Comparison of ENCODE assay signal across 11 mouse cellular contexts in genomic region chr12:107953044-107953684, GRCm38 (mm10). TPM values are rescaled to one million over a fixed set of nuclear protein-coding genes. Genes with fewer than 3 reads are reported as not detected.
DNase-seq lines count a peak whose midpoint lies in the region; ATAC-seq lines count a peak whose summit lies in the region.
"Had no signal": no experiment of that assay in that cellular context is flagged by ENCODE, and none has a peak within 500 bp of the region (broad histone marks: within the 10 kb centered on the region; RNA-seq: fewer than 3 reads in every experiment).

No protein-coding gene starts in this region.

- H3K4me1 ChIP-seq in hindbrain, embryonic 12.5 days, result peaks cover 57% of the 10 kb centered on the region
- H3K4me1 ChIP-seq in hindbrain, embryonic 10.5 days (replicated peaks), result peaks cover 30% of the 10 kb centered on the region
- H3K4me1 ChIP-seq in embryonic facial prominence, embryonic 14.5 days (ENCODE audit: control insufficient read depth, insufficient read depth, low read length), result peaks cover 61% of the 10 kb centered on the region
- H3K4me1 ChIP-seq in limb, embryonic 12.5 days (replicated peaks), result peaks cover 68% of the 10 kb centered on the region
- H3K4me1 ChIP-seq: megakaryocyte, embryonic 14.5 days had no signal

- H3K27ac ChIP-seq in hindbrain, embryonic 12.5 days, result peak overlapping the region; percentile 64
- H3K27ac ChIP-seq in hindbrain, embryonic 10.5 days, result no peak overlapping the region; the same call in 1 of the 2 replicates
- H3K27ac ChIP-seq in embryonic facial prominence, embryonic 14.5 days (replicated peaks; ENCODE audit: low read depth, low read length), result peak overlapping the region; percentile 64
- H3K27ac ChIP-seq in limb, embryonic 12.5 days, result peak overlapping the region; percentile 84

- no peak overlapping the region for H3K4me3 ChIP-seq in hindbrain, embryonic 12.5 days
- no peak overlapping the region for H3K4me3 ChIP-seq in hindbrain, embryonic 10.5 days
- 0 out of 2 replicates have a peak overlapping the region, but pooled peaks have one; percentile 2 for H3K4me3 ChIP-seq in embryonic facial prominence, embryonic 14.5 days (ENCODE audit: low read depth, low read length)
- peak overlapping the region; percentile 19 for H3K4me3 ChIP-seq in limb, embryonic 12.5 days (replicated peaks)
- H3K4me3 ChIP-seq: megakaryocyte, embryonic 14.5 days had no signal

- no peaks in the 10 kb centered on the region for H3K27me3 ChIP-seq in hindbrain, embryonic 12.5 days
- peaks cover 4% of the 10 kb centered on the region; the same call in 1 of the 2 replicates for H3K27me3 ChIP-seq in hindbrain, embryonic 10.5 days (ENCODE audit: insufficient read depth, poor library complexity, severe bottlenecking)
- H3K27me3 ChIP-seq in embryonic facial prominence, embryonic 14.5 days (replicated peaks; ENCODE audit: control insufficient read depth, insufficient read depth, low read length), result no peaks in the 10 kb centered on the region
- H3K27me3 ChIP-seq in limb, embryonic 12.5 days, result no peaks in the 10 kb centered on the region
- H3K27me3 ChIP-seq: megakaryocyte, embryonic 14.5 days had no signal

- ATAC-seq in hindbrain, embryonic 12.5 days (ENCODE audit: low FRiP score), result no peak
- ATAC-seq in embryonic facial prominence, embryonic 14.5 days (ENCODE audit: low read depth), result no peak
- ATAC-seq in limb, embryonic 12.5 days (ENCODE audit: insufficient number of reproducible peaks, insufficient read depth, low FRiP score, low TSS enrichment, low read depth), result no peak
- no peak for ATAC-seq in erythroid progenitor cell, adult 5-6 weeks (replicated peaks; ENCODE audit: low FRiP score, poor library complexity, severe bottlenecking)

- H3K36me3 ChIP-seq in hindbrain, embryonic 12.5 days, result no peaks in the 10 kb centered on the region
- H3K36me3 ChIP-seq in hindbrain, embryonic 10.5 days, result no peaks in the 10 kb centered on the region
- H3K36me3 ChIP-seq in embryonic facial prominence, embryonic 14.5 days (ENCODE audit: control insufficient read depth, insufficient read depth, low read length), result no peaks in the 10 kb centered on the region
- no peaks in the 10 kb centered on the region for H3K36me3 ChIP-seq in limb, embryonic 12.5 days

- H3K9ac ChIP-seq in hindbrain, embryonic 12.5 days, result no peak overlapping the region
- H3K9ac ChIP-seq in embryonic facial prominence, embryonic 14.5 days (ENCODE audit: low read depth, low read length), result no peak overlapping the region
- 0 out of 2 replicates have a peak overlapping the region, but pooled peaks have one; percentile 8 for H3K9ac ChIP-seq in limb, embryonic 12.5 days (replicated peaks)

- DNase-seq in hindbrain, embryonic 10.5 days (ENCODE audit: low spot score), result no peak
- DNase-seq in CD4-positive, CD25-positive, alpha-beta regulatory T cell, adult 2 months (ENCODE audit: low read depth, low spot score), result peak; percentile 62
- no peak for DNase-seq in embryonic facial prominence, embryonic 14.5 days (ENCODE audit: low spot score)
- no peak for DNase-seq in right cerebral cortex, postnatal 10 days (ENCODE audit: low spot score in 2 of 2)
- no peak for DNase-seq in urinary bladder, adult 2 months (ENCODE audit: low spot score)
- DNase-seq: left cerebral cortex, postnatal 4 days; thymus, adult 18-20 months had no signal

- peak overlapping the region; percentile 21; the same call in 1 of the 2 replicates for H3K4me2 ChIP-seq in hindbrain, embryonic 12.5 days (replicated peaks)
- peak overlapping the region; percentile 40 for H3K4me2 ChIP-seq in embryonic facial prominence, embryonic 14.5 days (ENCODE audit: low read depth, low read length)
- peak overlapping the region; percentile 55 for H3K4me2 ChIP-seq in limb, embryonic 12.5 days

- H3K9me3 ChIP-seq in hindbrain, embryonic 12.5 days (replicated peaks), result no peaks in the 10 kb centered on the region
- no peaks in the 10 kb centered on the region for H3K9me3 ChIP-seq in hindbrain, embryonic 10.5 days
- no peaks in the 10 kb centered on the region for H3K9me3 ChIP-seq in embryonic facial prominence, embryonic 14.5 days (ENCODE audit: control insufficient read depth, low read length)
- H3K9me3 ChIP-seq in limb, embryonic 12.5 days, result no peaks in the 10 kb centered on the region

- 88% methylated on average over 16 of the region's 16 CpGs for WGBS in hindbrain, embryonic 12.5 days
- 94% methylated on average over 16 of the region's 16 CpGs for WGBS in hindbrain, embryonic 10.5 days
- 69% methylated on average over 16 of the region's 16 CpGs for WGBS in embryonic facial prominence, embryonic 14.5 days
- WGBS in limb, embryonic 12.5 days, result 85% methylated on average over 16 of the region's 16 CpGs

RNA-seq across cellular contexts. Expression of gene Bcl11b, which starts 50.2 kb away (rescaled TPM):
- 25.9 and 37.1 TPM in 2 replicates for polyA plus RNA-seq in hindbrain, embryonic 12.5 days (2016; fragmentation: Nextera tagmentation; extraction: Ambion mirVana)
- polyA plus RNA-seq in hindbrain, embryonic 10.5 days (2016; fragmentation: Nextera tagmentation; extraction: Ambion mirVana), result 3.0 and 3.3 TPM in 2 replicates
- 16.5 and 20.7 TPM in 2 replicates for polyA plus RNA-seq in embryonic facial prominence, embryonic 14.5 days (2014; fragmentation: Nextera tagmentation; extraction: Ambion mirVana)
- 19.6 and 19.9 TPM in 2 replicates for polyA plus RNA-seq in limb, embryonic 12.5 days (2016; fragmentation: Nextera tagmentation; extraction: Ambion mirVana)
- polyA plus RNA-seq in urinary bladder, adult 2 months (2012; rRNA removed), result 0.44 and 0.77 TPM in 2 replicates
- total RNA-seq in erythroid progenitor cell, adult 5-6 weeks (2015; ENCODE audit: low replicate concordance), result 0.72 and 1.3 TPM in 2 replicates
- total RNA-seq in erythroid progenitor cell, adult 5-6 weeks (2017; ENCODE audit: low replicate concordance), result 0.38 and 1.3 TPM in 2 replicates

Comparison
In these comparisons a context has a peak if more than half of its experiments do, and no peak if none do; other contexts are left out.
1. H3K4me3 ChIP-seq: peak in embryonic facial prominence, embryonic 14.5 days (single experiment) and limb, embryonic 12.5 days (single experiment); none in hindbrain, embryonic 12.5 days (single experiment) and hindbrain, embryonic 10.5 days (single experiment).
2. Peak in every context shown above with its lines, with median percentiles within 50 percentile points of each other: H3K4me2 ChIP-seq.